Mouse (Mus musculus) CH12.LX (cell line): Measurements from ENCODE around the gene Pde4b. TPM values are rescaled to one million over a fixed set of nuclear protein-coding genes. Genes with fewer than 3 reads are reported as not detected.

Experiments
- DNase-seq: peaks from one replicate; pipeline ENCODE4 v3.0.0-alpha.2; 2013; ENCODE audit errors: extremely low read depth
- H3K27ac ChIP-seq: 2 replicates; pipeline ENCODE4 v1.5.1; 2012; ENCODE audit warnings: low read depth, mild to moderate bottlenecking, control low read depth, moderate library complexity; ENCODE audit not compliant: insufficient read depth
- H3K27me3 ChIP-seq: replicated peaks from 2 replicates; pipeline ENCODE3; 2012; ENCODE audit warnings: inconsistent platforms
- H3K36me3 ChIP-seq, 2 experiments: replicated peaks in 1 of 2; 2 replicates each; pipeline versions ENCODE3 to v1.6.1; 2012; ENCODE audit warnings: inconsistent platforms in 1 of 2, low read length in 1 of 2, mild to moderate bottlenecking in 1 of 2, mixed read lengths in 1 of 2, moderate library complexity in 1 of 2; ENCODE audit not compliant: control insufficient read depth in 1 of 2, insufficient read depth in 1 of 2
- H3K4me1 ChIP-seq, 2 experiments: 2 replicates each; pipeline ENCODE4 v1.6.1; 2012; ENCODE audit warnings: inconsistent platforms in 1 of 2, moderate library complexity in 1 of 2; ENCODE audit not compliant: insufficient read depth in 2 of 2, control insufficient read depth in 1 of 2
- H3K4me2 ChIP-seq: 2 replicates; pipeline ENCODE4 v1.6.1; 2012; ENCODE audit warnings: low read depth, mild to moderate bottlenecking, control low read depth; ENCODE audit not compliant: poor library complexity, insufficient read depth, severe bottlenecking
- H3K4me3 ChIP-seq, 3 experiments: fragments of 150-350 bp in 1 of 3; sonication (generic) in 1 of 3; replicated peaks in 1 of 3; 2 replicates each; pipeline versions ENCODE3 to v1.5.1; 2011 to 2012; ENCODE audit warnings: low read depth in 2 of 3, low read length in 2 of 3, mild to moderate bottlenecking in 2 of 3, moderate library complexity in 2 of 3, control low read depth in 1 of 3, improper control_type of control experiment in 1 of 3, inconsistent platforms in 1 of 3, mixed read lengths in 1 of 3; ENCODE audit not compliant: poor library complexity in 1 of 3
- H3K79me2 ChIP-seq: replicated peaks from 2 replicates; pipeline ENCODE4 v1.6.1; 2012; ENCODE audit warnings: mild to moderate bottlenecking, moderate library complexity; ENCODE audit not compliant: control insufficient read depth, poor library complexity, insufficient read depth, severe bottlenecking; ENCODE audit errors: extremely low read depth
- H3K9ac ChIP-seq: 2 replicates; pipeline ENCODE4 v1.6.1; 2012; ENCODE audit warnings: low read depth, mild to moderate bottlenecking, control low read depth, moderate library complexity; ENCODE audit not compliant: insufficient read depth
- H3K9me3 ChIP-seq: replicated peaks from 2 replicates; pipeline ENCODE3; 2012; ENCODE audit warnings: low read length, inconsistent platforms, mixed read lengths
- CHD1 ChIP-seq: IDR thresholded peaks from 2 replicates; pipeline ENCODE4 v1.6.1; 2012; ENCODE audit warnings: low read depth, low read length, improper control_type of control experiment, inconsistent platforms
- E2F4 ChIP-seq: IDR thresholded peaks from 2 replicates; pipeline ENCODE4 v1.6.1; 2011; ENCODE audit warnings: low read depth, low read length, improper control_type of control experiment; ENCODE audit not compliant: insufficient replicate concordance
- ETS1 ChIP-seq: conservative IDR thresholded peaks from 2 replicates; pipeline ENCODE4 v1.6.1; 2012; ENCODE audit warnings: low read depth, mild to moderate bottlenecking, inconsistent platforms, low read length, improper control_type of control experiment, moderate library complexity
- GABPA ChIP-seq: IDR thresholded peaks from 2 replicates; pipeline ENCODE4 v1.6.1; 2012; ENCODE audit warnings: low read depth, low read length, improper control_type of control experiment, inconsistent platforms; ENCODE audit not compliant: insufficient replicate concordance
- IRF4 ChIP-seq: IDR thresholded peaks from 2 replicates; pipeline ENCODE4 v1.6.1; 2014; ENCODE audit warnings: low read depth, mild to moderate bottlenecking, inconsistent platforms, low read length, improper control_type of control experiment
- JUND ChIP-seq: conservative IDR thresholded peaks from 2 replicates; pipeline ENCODE4 v1.6.1; 2011; ENCODE audit warnings: low read depth, low read length, improper control_type of control experiment
- KAT2A ChIP-seq: IDR thresholded peaks from 2 replicates; pipeline ENCODE4 v1.6.1; 2012; ENCODE audit warnings: low read length, improper control_type of control experiment, inconsistent platforms; ENCODE audit not compliant: insufficient replicate concordance
- MAX ChIP-seq: IDR thresholded peaks from 2 replicates; pipeline ENCODE4 v1.6.1; 2011; ENCODE audit warnings: low read length, improper control_type of control experiment
- MEF2A ChIP-seq: IDR thresholded peaks from 2 replicates; pipeline ENCODE4 v1.6.1; 2014; ENCODE audit warnings: low read depth, mild to moderate bottlenecking, inconsistent platforms, low read length, improper control_type of control experiment, borderline replicate concordance
- MXI1 ChIP-seq: IDR thresholded peaks from 2 replicates; pipeline ENCODE4 v1.6.1; 2011; ENCODE audit warnings: mild to moderate bottlenecking, low read depth, low read length, improper control_type of control experiment
- MYC ChIP-seq: IDR thresholded peaks from 2 replicates; pipeline ENCODE4 v1.6.1; 2011; ENCODE audit warnings: low read depth, mild to moderate bottlenecking, improper control_type of control experiment, low read length
- PAX5 ChIP-seq: IDR thresholded peaks from 2 replicates; pipeline ENCODE4 v1.6.1; 2012; ENCODE audit warnings: low read length, inconsistent platforms, mixed read lengths
- POLR2A ChIP-seq: IDR thresholded peaks from 2 replicates; pipeline ENCODE4 v1.6.1; 2011; ENCODE audit warnings: low read depth, mild to moderate bottlenecking, improper control_type of control experiment, low read length
- POLR2AphosphoS2 ChIP-seq: IDR thresholded peaks from 2 replicates; pipeline ENCODE4 v1.6.1; 2011; ENCODE audit warnings: low read depth, low read length, improper control_type of control experiment
- RCOR1 ChIP-seq: conservative IDR thresholded peaks from 2 replicates; pipeline ENCODE4 v1.6.1; 2012; ENCODE audit warnings: low read depth, mild to moderate bottlenecking, inconsistent platforms, low read length, improper control_type of control experiment
- SIN3A ChIP-seq: IDR thresholded peaks from 2 replicates; pipeline ENCODE4 v1.6.1; 2012; ENCODE audit warnings: low read length, improper control_type of control experiment, inconsistent platforms
- SMC3 ChIP-seq: IDR thresholded peaks from 2 replicates; pipeline ENCODE4 v1.6.1; 2011; ENCODE audit warnings: low read depth, low read length, improper control_type of control experiment
- TCF12 ChIP-seq: IDR thresholded peaks from 2 replicates; pipeline ENCODE4 v1.6.1; 2014; ENCODE audit warnings: low read depth, mild to moderate bottlenecking, inconsistent platforms, low read length, improper control_type of control experiment
- USF2 ChIP-seq: conservative IDR thresholded peaks from 2 replicates; pipeline ENCODE4 v1.6.1; 2011; ENCODE audit warnings: low read depth, low read length, improper control_type of control experiment
- ZKSCAN1 ChIP-seq: IDR thresholded peaks from 2 replicates; pipeline ENCODE4 v1.6.1; 2012; ENCODE audit warnings: low read depth, inconsistent platforms, low read length, improper control_type of control experiment, borderline replicate concordance
- ZNF384 ChIP-seq: IDR thresholded peaks from 2 replicates; pipeline ENCODE4 v1.6.1; 2012; ENCODE audit warnings: low read depth, low read length, improper control_type of control experiment, inconsistent platforms
- dilution Hi-C: fragments of 300-500 bp; cut with MboI; formaldehyde crosslinking; loops from 2 replicates; pipeline ENCODE4 v1.14.3; 2020; ENCODE audit warnings: low sequenced_read_pairs; ENCODE audit not compliant: extremely low pct_unique_long_range_greater_than_20kb, extremely low pct_ligation_motif_present
- in situ Hi-C: fragments of 300-500 bp; cut with MboI; formaldehyde crosslinking; loops from 3 replicates; pipeline ENCODE4 v1.14.3; 2019; ENCODE audit warnings: low sequenced_read_pairs, low pct_ligation_motif_present, low pct_unique_long_range_greater_than_20kb, mixed read lengths
- polyA plus RNA-seq: library from polyadenylated mRNA; unstranded; fragments of >175 nt; gene quantifications from 2 replicates; pipeline ENCODE4 v1.2.1, GENCODE M21; 2012; ENCODE audit warnings: low read depth; ENCODE audit not compliant: insufficient read length
- total RNA-seq, 2 experiments: library from RNA; depleted of rRNA; stranded (reverse); fragments of 300-350 nt in 1 of 2; fragments of >200 nt in 1 of 2; gene quantifications; 2 replicates each; pipeline ENCODE4 v1.2.3; 2012 to 2014

Pde4b gene
- total and polyA plus RNA-seq, 3 experiments: 9.6 to 24.2 (median 21.8) TPM

- no peaks in the 10 kb centered on the region for H3K9me3 ChIP-seq
- no peak overlapping the region for H3K27ac ChIP-seq
- dilution Hi-C loops: no loop called here
- no peak overlapping the region for H3K4me2 ChIP-seq
- H3K36me3 ChIP-seq: peaks cover 44 to 65% of the 10 kb centered on the region in 2 experiments
- peaks cover 24 to 81% of the 10 kb centered on the region in 2 experiments for H3K4me1 ChIP-seq
- in situ Hi-C loops: no loop called here
- TF ChIP-seq USF2 (no peak), RCOR1 (no peak)
- H3K9ac ChIP-seq: no peak overlapping the region
- H3K4me3 ChIP-seq: no peak overlapping the region
- no peak for DNase-seq
- H3K79me2 ChIP-seq: peaks cover 85% of the 10 kb centered on the region
- no peaks in the 10 kb centered on the region for H3K27me3 ChIP-seq
Observed at GRCm38 (mm10) chr4:102577636-102578035, 490.3 kb downstream of the Pde4b start.

- Histone ChIP-seq H3K9ac (no peak overlapping the region), H3K4me3 (no peak overlapping the region), H3K27me3 (no peaks in the 10 kb centered on the region), H3K4me1 (peaks cover 27 to 86% of the 10 kb centered on the region in 2 experiments), H3K79me2 (peaks cover 80% of the 10 kb centered on the region), H3K36me3 (peaks cover 44 to 65% of the 10 kb centered on the region in 2 experiments), H3K9me3 (no peaks in the 10 kb centered on the region), H3K4me2 (0 out of 2 replicates have a peak overlapping the region, but pooled peaks have one; percentile 22), H3K27ac (no peak overlapping the region)
- in situ Hi-C loops (no loop called here), dilution Hi-C loops (no loop called here)
- no peak for TF ChIP-seq CHD1
- no peak for TF ChIP-seq MXI1
- TF ChIP-seq ETS1: no peak
- no peak for TF ChIP-seq TCF12
- no peak for TF ChIP-seq POLR2AphosphoS2
- TF ChIP-seq ZKSCAN1: no peak
- no peak for TF ChIP-seq JUND
- TF ChIP-seq POLR2A: no peak
- no peak for TF ChIP-seq KAT2A
- TF ChIP-seq E2F4: no peak
- no peak for TF ChIP-seq MAX
- TF ChIP-seq SIN3A: no peak
- TF ChIP-seq PAX5: no peak
- no peak for TF ChIP-seq ZNF384
- no peak for TF ChIP-seq IRF4
- no peak for TF ChIP-seq MYC
- no peak for TF ChIP-seq MEF2A
- no peak for TF ChIP-seq GABPA
- no peak for TF ChIP-seq SMC3
- no peak for DNase-seq
Observed at GRCm38 (mm10) chr4:102579051-102579450, 491.7 kb downstream of the Pde4b start.
